Mouse (Mus musculus) frontal cortex, postnatal 14 days (tissue): ENCODE data around the gene Med20.
A peak's percentile ranks its signal among the peaks of the same experiment; 100 is the strongest.

ENCODE experiments used
- DNase-seq, 2 experiments: peaks; one replicate each; pipeline ENCODE4 v3.0.0; 2022; ENCODE audit warnings: low spot score in 2 of 2

Med20 gene

GRCm38 (mm10) chr17:47610849-47611660 is at the start of gene Med20, which contains the start of the genes Bysl and Gm20517:
Med20 (plus strand) TSS chr17:47611582.
Bysl (minus strand) TSS chr17:47611492.
Gm20517 (plus strand) TSS chr17:47611589.
- DNase-seq = peak; percentile 93 to 96

GRCm38 (mm10) chr17:47562875-47563274 is 48.5 kb upstream of the Med20 start:
- DNase-seq = no peak

GRCm38 (mm10) chr17:47564612-47565011 is 46.8 kb upstream of the Med20 start:
- no peak for DNase-seq

GRCm38 (mm10) chr17:47566133-47566532 is 45.2 kb upstream of the Med20 start:
- no peak for DNase-seq

- DNase-seq = no peak
These were observed 44.1 kb upstream of the Med20 start for GRCm38 (mm10) chr17:47567271-47567670.

GRCm38 (mm10) chr17:47568389-47568788 is 43.0 kb upstream of the Med20 start:
- no peak for DNase-seq

- DNase-seq = no peak
These were observed 42.3 kb upstream of the Med20 start for GRCm38 (mm10) chr17:47568951-47569527.

- DNase-seq = no peak
These were observed 39.8 kb upstream of the Med20 start for GRCm38 (mm10) chr17:47571621-47572020.

- DNase-seq = no peak
These were observed 38.9 kb upstream of the Med20 start for GRCm38 (mm10) chr17:47572436-47572835.

GRCm38 (mm10) chr17:47574028-47574427 is 37.4 kb upstream of the Med20 start:
- no peak for DNase-seq

- no peak for DNase-seq
These were observed 36.6 kb upstream of the Med20 start for GRCm38 (mm10) chr17:47574830-47575229.

GRCm38 (mm10) chr17:47578655-47579054 is 32.7 kb upstream of the Med20 start:
- no peak for DNase-seq

GRCm38 (mm10) chr17:47580962-47581361 is 30.4 kb upstream of the Med20 start:
- DNase-seq = no peak

GRCm38 (mm10) chr17:47588517-47588916 is 22.9 kb upstream of the Med20 start:
- DNase-seq = no peak

- no peak for DNase-seq
These were observed 20.3 kb upstream of the Med20 start for GRCm38 (mm10) chr17:47591073-47591472.

GRCm38 (mm10) chr17:47593215-47593853 is 18.0 kb upstream of the Med20 start:
- peak; percentile 66 to 84 for DNase-seq

- DNase-seq = no peak
These were observed 17.6 kb upstream of the Med20 start for GRCm38 (mm10) chr17:47593854-47594182.

- no peak for DNase-seq
These were observed 17.0 kb upstream of the Med20 start for GRCm38 (mm10) chr17:47594183-47594968.

GRCm38 (mm10) chr17:47594969-47595247 is 16.5 kb upstream of the Med20 start:
- no peak for DNase-seq

GRCm38 (mm10) chr17:47595248-47596161 is 15.9 kb upstream of the Med20 start:
- no peak for DNase-seq

- DNase-seq = no peak
These were observed 15.1 kb upstream of the Med20 start for GRCm38 (mm10) chr17:47596162-47596838.
